Mouse (Mus musculus) forebrain, embryonic 15.5 days (tissue): ENCODE results near the gene Slc6a3. TPM values are rescaled to one million over a fixed set of nuclear protein-coding genes. Genes with fewer than 3 reads are reported as not detected.

Experiments
- ATAC-seq: fragments of 200-750 bp; cut with Nextera tagmentation; replicated peaks from 2 replicates; pipeline ENCODE4 v1.8.0; 2017; ENCODE audit warnings: mild to moderate bottlenecking, moderate TSS enrichment, moderate library complexity
- H3K27ac ChIP-seq: fragments of 300-500 bp; sonication (generic); replicated peaks from 2 replicates; pipeline ENCODE4 v1.5.1; 2015; ENCODE audit warnings: mild to moderate bottlenecking, inconsistent platforms
- H3K27me3 ChIP-seq: fragments of 300-500 bp; sonication (generic); 2 replicates; pipeline ENCODE4 v1.6.1; 2015; ENCODE audit warnings: inconsistent platforms
- H3K36me3 ChIP-seq: fragments of 300-500 bp; sonication (generic); 2 replicates; pipeline ENCODE4 v1.6.1; 2015; ENCODE audit warnings: mild to moderate bottlenecking, inconsistent platforms
- H3K4me1 ChIP-seq: fragments of 300-500 bp; sonication (generic); 2 replicates; pipeline ENCODE4 v1.6.1; 2015; ENCODE audit warnings: inconsistent platforms
- H3K4me2 ChIP-seq: fragments of 300-500 bp; sonication (generic); replicated peaks from 2 replicates; pipeline ENCODE4 v1.6.1; 2015; ENCODE audit warnings: mild to moderate bottlenecking, inconsistent platforms
- H3K4me3 ChIP-seq: fragments of 300-500 bp; sonication (generic); 2 replicates; pipeline ENCODE4 v1.5.1; 2015; ENCODE audit warnings: mild to moderate bottlenecking, inconsistent platforms
- H3K9ac ChIP-seq: fragments of 300-500 bp; sonication (generic); replicated peaks from 2 replicates; pipeline ENCODE4 v1.6.1; 2015; ENCODE audit warnings: mild to moderate bottlenecking, inconsistent platforms
- H3K9me3 ChIP-seq: fragments of 300-500 bp; sonication (generic); 2 replicates; pipeline ENCODE4 v1.6.1; 2016; ENCODE audit warnings: inconsistent platforms
- WGBS: fragments of 180-500 bp; shearing (Covaris S2); methylation state at CpG from one replicate; pipeline ENCODE4 v1.1.7; 2015; ENCODE audit warnings: mixed read lengths; 5-methylcytosine and 5-hydroxymethylcytosine counted together
- polyA plus RNA-seq: library from polyadenylated mRNA; unstranded; fragments of >200 nt; fragmentation: Nextera tagmentation; extraction: Ambion mirVana; gene quantifications from 2 replicates; pipeline ENCODE4 v1.2.1, GENCODE M21; 2015

The Slc6a3 gene
- polyA plus RNA-seq, 1 experiment from 2014 or later, result 0.06 TPM

- Histone ChIP-seq H3K4me3 (no peak overlapping the region), H3K27me3 (no peaks in the 10 kb centered on the region), H3K36me3 (peaks cover 36% of the 10 kb centered on the region), H3K9me3 (no peaks in the 10 kb centered on the region), H3K4me2 (no peak overlapping the region), H3K9ac (no peak overlapping the region), H3K27ac (no peak overlapping the region), H3K4me1 (no peaks in the 10 kb centered on the region)
- no peak for ATAC-seq
- WGBS, result 90% methylated on average over 8 of the region's 8 CpGs
Observed at GRCm38 (mm10) chr13:73508817-73509550, 27.6 kb upstream of the Slc6a3 start.

- ATAC-seq, result no peak
- Histone ChIP-seq H3K9ac (no peak overlapping the region), H3K36me3 (peaks cover 45% of the 10 kb centered on the region), H3K27me3 (no peaks in the 10 kb centered on the region), H3K4me2 (no peak overlapping the region), H3K4me1 (no peaks in the 10 kb centered on the region), H3K9me3 (no peaks in the 10 kb centered on the region), H3K27ac (no peak overlapping the region), H3K4me3 (no peak overlapping the region)
- WGBS, result 67% methylated on average over 6 of the region's 6 CpGs
Observed at GRCm38 (mm10) chr13:73509869-73510268, 26.7 kb upstream of the Slc6a3 start.

GRCm38 (mm10) chr13:73512776-73513673, 23.5 kb upstream of the Slc6a3 start:
- H3K4me2 ChIP-seq, result no peak overlapping the region
- no peaks in the 10 kb centered on the region for H3K9me3 ChIP-seq
- WGBS, result 60% methylated on average over 13 of the region's 13 CpGs
- no peak overlapping the region for H3K4me3 ChIP-seq
- no peaks in the 10 kb centered on the region for H3K27me3 ChIP-seq
- H3K9ac ChIP-seq, result no peak overlapping the region
- peak; percentile 53 for ATAC-seq
- no peaks in the 10 kb centered on the region for H3K4me1 ChIP-seq
- H3K27ac ChIP-seq, result no peak overlapping the region
- peaks cover 41% of the 10 kb centered on the region for H3K36me3 ChIP-seq

- H3K4me1 ChIP-seq, result no peaks in the 10 kb centered on the region
- 70% methylated on average over 4 of the region's 4 CpGs for WGBS
- ATAC-seq, result no peak
- H3K4me2 ChIP-seq, result no peak overlapping the region
- no peak overlapping the region for H3K9ac ChIP-seq
- H3K27ac ChIP-seq, result no peak overlapping the region
- peaks cover 27% of the 10 kb centered on the region for H3K36me3 ChIP-seq
- H3K4me3 ChIP-seq, result no peak overlapping the region
- H3K27me3 ChIP-seq, result no peaks in the 10 kb centered on the region
- no peaks in the 10 kb centered on the region for H3K9me3 ChIP-seq
Observed at GRCm38 (mm10) chr13:73516886-73517285, 19.7 kb upstream of the Slc6a3 start.

DNA sequence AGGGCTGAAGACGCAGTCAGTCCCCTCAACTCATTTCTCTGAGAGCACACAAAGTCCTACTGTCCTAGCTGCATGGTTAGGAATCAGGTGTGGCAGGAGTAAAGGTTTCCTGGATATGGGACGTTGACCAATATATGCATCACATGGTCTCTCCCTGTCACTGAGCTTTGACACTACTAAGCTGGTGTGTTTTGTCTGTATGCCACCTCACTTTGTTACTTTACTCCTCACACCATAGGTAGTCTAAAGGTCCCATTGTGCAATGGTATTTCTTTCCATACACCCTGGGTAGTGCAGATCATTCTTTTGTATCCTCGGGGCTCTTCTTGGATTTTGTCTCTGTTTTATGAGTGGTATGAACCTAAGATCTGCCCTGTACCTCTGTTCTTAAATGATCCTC, 2.8 kb upstream of the Slc6a3 start:
- WGBS, result 94% methylated on average over 3 of the region's 3 CpGs
- H3K9ac ChIP-seq, result no peak overlapping the region
- H3K27me3 ChIP-seq, result peaks cover 36% of the 10 kb centered on the region

GRCm38 (mm10) chr13:73535287-73535686, 1.3 kb upstream of the Slc6a3 start:
- 61% methylated on average over 3 of the region's 3 CpGs for WGBS
- Histone ChIP-seq H3K27me3 (peaks cover 36% of the 10 kb centered on the region), H3K9me3 (no peaks in the 10 kb centered on the region), H3K4me2 (no peak overlapping the region), H3K4me1 (peaks cover 11% of the 10 kb centered on the region), H3K36me3 (no peaks in the 10 kb centered on the region), H3K4me3 (no peak overlapping the region), H3K27ac (no peak overlapping the region), H3K9ac (no peak overlapping the region)
- ATAC-seq, result no peak

More for the DNA sequence above, 2.8 kb upstream of the Slc6a3 start:
- H3K4me1 ChIP-seq, result peaks cover 11% of the 10 kb centered on the region
- ATAC-seq, result no peak
- no peak overlapping the region for H3K27ac ChIP-seq
- H3K4me2 ChIP-seq, result no peak overlapping the region
- no peak overlapping the region for H3K4me3 ChIP-seq
- no peaks in the 10 kb centered on the region for H3K9me3 ChIP-seq
- H3K36me3 ChIP-seq, result no peaks in the 10 kb centered on the region

DNA sequence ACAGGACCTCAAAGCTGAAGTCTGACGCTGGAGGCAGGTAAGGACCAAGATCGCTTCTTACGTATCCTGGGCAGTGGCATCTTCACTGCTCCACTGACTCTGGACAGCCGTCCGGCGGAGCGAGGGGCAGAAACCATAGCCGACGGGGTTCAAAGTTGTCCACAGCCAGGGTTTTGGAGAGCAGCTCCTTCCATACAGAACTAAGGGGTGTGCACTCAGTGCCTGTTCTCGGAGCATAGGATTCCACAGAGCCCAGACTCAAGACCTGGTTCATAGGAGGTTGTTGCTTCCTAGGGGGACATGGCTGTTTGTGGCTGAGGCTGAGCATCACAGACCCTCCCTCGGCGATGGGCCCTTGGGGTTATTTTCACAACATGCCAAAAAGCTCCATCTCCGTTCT, 277 bp downstream of the Slc6a3 start:
- Histone ChIP-seq H3K27ac (no peak overlapping the region), H3K4me3 (peak overlapping the region; percentile 45), H3K27me3 (peaks cover 36% of the 10 kb centered on the region), H3K36me3 (no peaks in the 10 kb centered on the region), H3K4me2 (peak overlapping the region; percentile 79), H3K4me1 (peaks cover 11% of the 10 kb centered on the region), H3K9ac (peak overlapping the region; percentile 37; the same call in 1 of the 2 replicates), H3K9me3 (no peaks in the 10 kb centered on the region)
- ATAC-seq, result 0 out of 2 replicates have a peak, but pooled peaks have one; percentile 19
- 21% methylated on average over 13 of the region's 13 CpGs for WGBS

- ATAC-seq, result no peak
- no peaks in the 10 kb centered on the region for H3K27me3 ChIP-seq
- no peak overlapping the region for H3K27ac ChIP-seq
- H3K4me3 ChIP-seq, result no peak overlapping the region
- H3K4me1 ChIP-seq, result no peaks in the 10 kb centered on the region
- H3K4me2 ChIP-seq, result no peak overlapping the region
- no peak overlapping the region for H3K9ac ChIP-seq
- no peaks in the 10 kb centered on the region for H3K9me3 ChIP-seq
- WGBS, result 88% methylated on average over 5 of the region's 5 CpGs
- no peaks in the 10 kb centered on the region for H3K36me3 ChIP-seq
Observed at GRCm38 (mm10) chr13:73564201-73564600, 27.7 kb downstream of the Slc6a3 start.

DNA sequence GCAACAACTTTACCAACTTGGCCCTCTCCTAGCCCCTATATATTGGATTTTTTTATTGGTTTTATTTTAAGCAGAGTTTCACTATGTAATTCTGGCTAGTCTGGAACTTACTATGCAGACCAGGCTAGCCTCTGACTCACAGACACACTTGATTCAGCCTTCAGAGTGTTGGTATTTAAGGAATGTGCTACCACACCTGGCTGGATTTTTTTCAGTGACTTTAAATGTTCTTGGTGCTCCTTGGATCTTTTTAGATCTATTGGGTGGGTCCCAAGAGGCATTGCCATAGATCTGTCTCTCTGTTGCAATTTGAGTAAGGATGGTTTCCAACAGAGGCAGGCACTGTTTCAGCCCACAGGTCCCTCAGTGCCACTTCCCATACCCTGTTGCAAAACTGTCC, 38.5 kb downstream of the Slc6a3 start:
- Histone ChIP-seq H3K9me3 (no peaks in the 10 kb centered on the region), H3K36me3 (no peaks in the 10 kb centered on the region), H3K4me3 (no peak overlapping the region), H3K27ac (no peak overlapping the region), H3K9ac (no peak overlapping the region), H3K27me3 (no peaks in the 10 kb centered on the region), H3K4me1 (no peaks in the 10 kb centered on the region), H3K4me2 (no peak overlapping the region)
- no peak for ATAC-seq

DNA sequence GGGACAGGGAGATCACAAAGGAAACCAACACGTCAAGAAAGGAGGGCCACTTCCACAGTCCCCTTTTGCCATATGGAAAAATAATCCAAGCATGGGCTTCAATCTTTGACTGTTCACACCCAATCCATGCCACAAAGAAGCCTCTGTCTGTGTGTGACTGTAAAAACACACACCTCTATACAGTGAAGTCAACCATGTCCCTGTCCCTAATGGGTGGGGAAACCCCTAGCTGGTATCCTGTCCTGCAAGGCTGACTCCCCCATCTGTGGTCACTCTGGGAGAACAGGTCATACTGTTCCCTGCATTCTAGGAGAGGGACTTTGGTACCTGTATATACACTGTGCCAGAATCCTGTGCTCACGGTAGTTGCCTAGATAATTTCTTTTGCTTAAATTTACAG, 40.7 kb downstream of the Slc6a3 start:
- Histone ChIP-seq H3K9me3 (no peaks in the 10 kb centered on the region), H3K4me1 (no peaks in the 10 kb centered on the region), H3K27me3 (no peaks in the 10 kb centered on the region), H3K36me3 (no peaks in the 10 kb centered on the region), H3K27ac (no peak overlapping the region), H3K4me2 (no peak overlapping the region), H3K9ac (no peak overlapping the region), H3K4me3 (no peak overlapping the region)
- no peak for ATAC-seq
- 76% methylated on average over 2 of the region's 2 CpGs for WGBS

- WGBS, result 88% methylated on average over 3 of the region's 3 CpGs
- Histone ChIP-seq H3K4me2 (no peak overlapping the region), H3K4me3 (no peak overlapping the region), H3K9me3 (no peaks in the 10 kb centered on the region), H3K27ac (no peak overlapping the region), H3K9ac (no peak overlapping the region), H3K4me1 (no peaks in the 10 kb centered on the region), H3K36me3 (no peaks in the 10 kb centered on the region), H3K27me3 (no peaks in the 10 kb centered on the region)
- no peak for ATAC-seq
Observed at GRCm38 (mm10) chr13:73591488-73591887, 54.9 kb downstream of the Slc6a3 start.

- no peak for ATAC-seq
Observed at GRCm38 (mm10) chr13:73592546-73592945, 56.0 kb downstream of the Slc6a3 start.

More at GRCm38 (mm10) chr13:73592546-73592945, 56.0 kb downstream of the Slc6a3 start:
- 36% methylated on average over 2 of the region's 2 CpGs for WGBS
- Histone ChIP-seq H3K27me3 (no peaks in the 10 kb centered on the region), H3K4me2 (no peak overlapping the region), H3K9ac (no peak overlapping the region), H3K4me3 (no peak overlapping the region), H3K36me3 (no peaks in the 10 kb centered on the region), H3K9me3 (no peaks in the 10 kb centered on the region), H3K4me1 (no peaks in the 10 kb centered on the region), H3K27ac (no peak overlapping the region)
